Mouse (Mus musculus) thymus, postnatal 0 days (tissue): ENCODE data around the gene Rpp25. TPM values are rescaled to one million over a fixed set of nuclear protein-coding genes. Genes with fewer than 3 reads are reported as not detected.
A peak's percentile ranks its signal among the peaks of the same experiment; 100 is the strongest.

Source experiments
- DNase-seq: peaks from one replicate; pipeline ENCODE4 v3.0.0-alpha.2; 2015; ENCODE audit warnings: low spot score
- polyA plus RNA-seq: library from polyadenylated mRNA; unstranded; fragments of >200 nt; fragmentation: Nextera tagmentation; extraction: Ambion mirVana; gene quantifications from 2 replicates; pipeline ENCODE4 v1.2.1, GENCODE M21; 2015

Rpp25 gene
- polyA plus RNA-seq, 1 experiment from 2014 or later = 0.85 TPM

- DNase-seq = no peak
Measured at GRCm38 (mm10) chr9:57520375-57521055, 16.7 kb downstream of the Rpp25 start.

GRCm38 (mm10) chr9:57521056-57521911, 17.5 kb downstream of the Rpp25 start, which contains the start of gene Cox5a:
TSS of gene Cox5a (plus strand) at chr9:57521274.
- peak; percentile 91 for DNase-seq

DNA sequence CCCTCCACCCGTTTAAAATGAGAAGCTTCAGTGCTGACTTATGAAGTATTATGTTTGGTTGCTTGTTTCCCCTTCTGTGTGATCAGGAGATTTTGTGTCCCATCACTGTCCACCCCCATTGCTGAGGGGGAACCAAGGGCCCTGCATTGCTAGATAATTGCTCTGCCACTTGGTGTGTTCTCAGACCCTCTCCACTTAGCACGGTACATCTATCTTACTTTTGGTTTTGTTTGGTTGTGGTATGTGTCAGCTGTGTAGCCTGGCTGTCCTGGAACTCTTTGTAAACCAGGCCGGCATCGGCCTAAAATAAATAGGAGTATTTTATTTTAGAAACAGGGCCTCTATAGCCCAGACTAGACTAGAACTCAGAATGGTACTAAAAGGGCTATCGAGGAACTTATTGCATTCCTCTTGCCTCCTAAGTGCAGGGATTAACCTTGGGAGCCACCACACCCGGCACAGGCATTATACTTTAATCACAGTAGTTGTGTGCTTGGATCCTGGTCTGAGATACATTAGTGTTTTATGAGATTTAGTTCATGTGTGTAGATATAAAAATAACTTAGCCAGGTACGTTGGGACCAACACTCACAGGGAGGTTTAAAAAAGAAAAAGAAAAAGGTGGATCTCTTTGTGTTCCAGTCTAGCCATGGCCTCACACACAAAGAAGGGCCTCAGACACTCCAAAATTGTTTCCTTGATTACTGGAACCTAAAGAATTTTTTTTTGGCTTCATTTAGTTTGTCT, 18.5 kb downstream of the Rpp25 start:
- no peak for DNase-seq

GRCm38 (mm10) chr9:57522861-57523246, 19.0 kb downstream of the Rpp25 start:
- DNase-seq = no peak

GRCm38 (mm10) chr9:57523754-57524153, 19.9 kb downstream of the Rpp25 start:
- peak; percentile 81 for DNase-seq

DNA sequence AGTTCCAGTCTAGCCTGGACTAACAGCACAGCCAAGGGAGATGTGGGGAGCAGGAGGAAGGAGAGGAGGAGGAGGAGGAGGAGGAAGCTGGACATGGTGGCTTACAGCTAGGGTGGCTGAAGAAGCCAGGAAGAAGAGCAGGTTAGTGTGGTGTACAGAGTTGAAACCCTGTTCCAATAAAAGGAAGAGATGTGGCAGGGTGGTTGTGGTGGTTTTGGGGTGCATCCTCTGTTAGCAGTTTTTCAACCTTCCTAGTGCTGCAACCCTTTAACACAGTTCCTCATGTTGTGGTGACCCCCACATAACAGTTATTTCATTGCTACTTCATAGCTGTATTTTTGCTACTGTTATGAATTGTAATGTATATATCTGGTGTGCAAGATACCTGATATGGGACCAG, 20.6 kb downstream of the Rpp25 start:
- DNase-seq = no peak

- DNase-seq = no peak
Measured at GRCm38 (mm10) chr9:57525516-57525915, 21.7 kb downstream of the Rpp25 start.

DNA sequence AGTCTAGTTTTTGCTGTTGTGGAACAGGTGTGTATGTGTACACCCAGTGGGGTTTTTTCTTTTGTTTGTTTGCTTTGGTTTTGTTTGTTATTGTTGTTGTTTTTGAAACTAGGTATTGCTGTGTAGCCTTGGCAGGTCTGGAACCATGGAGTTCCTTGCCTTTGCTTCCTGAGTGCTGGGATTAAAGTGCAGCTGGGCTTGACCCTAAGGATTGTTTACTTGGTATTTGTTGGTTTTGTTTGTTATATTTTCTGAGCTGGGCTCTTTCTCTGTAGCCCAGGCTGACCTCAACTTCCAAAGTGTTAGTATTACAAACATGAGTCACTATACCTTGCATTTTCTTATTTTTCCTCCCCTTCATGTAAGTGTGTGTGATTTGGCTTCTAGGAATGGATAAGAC, 22.6 kb downstream of the Rpp25 start:
- no peak for DNase-seq

DNA sequence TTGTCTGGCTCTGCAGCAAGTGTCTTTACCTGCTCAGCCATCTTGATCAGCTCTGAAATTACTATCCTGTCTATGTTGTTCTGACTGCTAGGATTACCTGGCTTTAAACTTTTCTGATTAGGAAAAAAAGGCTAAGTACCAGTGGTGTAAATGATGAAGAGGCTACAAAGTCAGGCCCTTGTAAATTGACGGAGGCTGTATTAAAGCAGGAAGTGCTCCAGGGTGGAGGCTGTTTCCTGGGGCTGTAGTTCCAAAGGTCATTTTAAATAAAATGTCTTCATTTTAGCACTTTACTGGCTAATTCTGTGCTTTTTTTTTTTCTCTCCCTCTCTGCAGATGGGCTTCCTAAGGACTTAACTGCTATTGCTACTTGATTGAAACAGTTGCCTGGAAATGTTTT, 28.1 kb downstream of the Rpp25 start:
- DNase-seq = no peak

DNA sequence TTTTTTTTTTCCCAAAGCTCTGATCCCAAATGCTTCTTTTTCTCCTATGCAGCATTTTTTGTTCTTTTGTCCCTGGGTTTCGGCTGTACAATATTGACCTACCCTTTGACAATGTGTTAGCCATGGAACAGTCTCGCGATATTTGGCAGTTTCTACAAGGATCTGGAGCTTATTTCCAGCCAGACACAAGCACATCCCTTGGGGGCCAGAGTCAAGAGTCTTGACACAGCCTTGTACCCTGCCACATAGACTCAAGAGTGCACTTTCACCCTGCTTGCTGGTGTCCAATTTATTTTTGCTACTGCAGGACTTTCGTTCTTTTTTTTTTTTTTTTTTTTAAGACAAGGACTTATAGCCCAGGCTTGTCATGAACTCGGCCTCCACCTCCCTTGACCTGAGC, 32.5 kb downstream of the Rpp25 start:
- DNase-seq = no peak

- DNase-seq = peak; percentile 87
Measured at GRCm38 (mm10) chr9:57537044-57537727, 33.4 kb downstream of the Rpp25 start, which contains the start of gene Fam219b. TSS of gene Fam219b (plus strand) at chr9:57537528.

DNA sequence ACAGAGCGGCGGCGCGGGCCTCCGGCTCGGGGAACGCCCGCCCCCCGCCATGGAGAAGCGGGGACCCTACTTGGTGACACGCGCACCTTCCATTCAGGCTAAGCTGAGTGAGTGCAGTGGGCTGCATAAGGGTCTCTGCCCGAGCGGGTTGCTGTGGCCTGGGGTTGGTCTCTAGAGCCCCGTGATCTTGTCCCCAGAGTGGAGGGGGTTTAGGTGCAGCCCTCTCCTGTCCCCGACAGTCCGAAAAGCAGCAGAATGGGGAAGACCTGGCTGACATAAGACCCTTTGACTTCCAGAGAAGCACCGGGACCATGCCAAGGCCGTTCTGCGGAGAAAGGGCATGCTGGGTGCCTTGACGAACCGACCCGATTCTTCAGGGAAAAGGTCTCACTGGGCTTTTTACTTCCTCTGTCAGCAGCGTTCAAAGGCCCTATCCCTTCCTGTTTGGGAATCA, 33.9 kb downstream of the Rpp25 start:
- no peak for DNase-seq

GRCm38 (mm10) chr9:57539550-57539949, 35.7 kb downstream of the Rpp25 start:
- no peak for DNase-seq

DNA sequence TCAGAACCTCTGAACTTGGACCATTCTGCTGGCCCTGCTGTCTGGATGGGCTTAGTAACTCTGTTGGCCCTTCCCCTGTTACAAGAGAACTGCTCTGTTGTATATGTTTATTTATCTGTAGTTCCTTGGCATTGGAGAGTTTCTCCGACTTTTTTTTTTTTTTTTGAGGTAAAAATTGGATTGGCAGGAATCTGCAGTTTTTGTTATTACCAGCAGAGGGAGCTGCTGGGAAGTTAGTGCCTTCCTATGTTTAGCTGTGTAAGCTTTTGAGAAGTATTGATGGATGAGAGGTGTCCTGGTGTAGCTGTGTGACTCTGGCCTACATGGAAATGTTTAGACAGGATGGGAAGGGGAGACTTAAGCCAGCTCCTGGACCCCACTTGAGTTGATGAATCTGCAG, 37.5 kb downstream of the Rpp25 start:
- DNase-seq = peak; percentile 52

DNA sequence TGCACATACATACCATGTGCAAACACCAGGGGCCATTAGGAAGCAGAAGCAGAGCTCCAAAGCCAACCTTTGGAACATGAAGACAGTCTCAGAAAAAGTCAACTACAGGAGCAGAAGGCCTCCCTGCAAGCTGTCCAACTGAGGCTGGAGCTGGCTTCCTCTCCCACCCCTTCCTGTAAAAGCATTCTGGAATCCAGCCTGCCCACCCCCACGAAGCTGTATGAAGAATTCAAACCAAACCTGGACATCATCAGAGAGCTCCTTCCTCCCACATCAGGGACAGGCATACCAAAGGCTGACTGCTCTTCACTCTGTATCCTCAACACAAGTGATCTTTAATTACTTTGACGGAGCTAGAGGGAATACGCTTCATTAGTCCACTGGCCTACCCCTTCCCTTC, 40.1 kb downstream of the Rpp25 start:
- no peak for DNase-seq

DNA sequence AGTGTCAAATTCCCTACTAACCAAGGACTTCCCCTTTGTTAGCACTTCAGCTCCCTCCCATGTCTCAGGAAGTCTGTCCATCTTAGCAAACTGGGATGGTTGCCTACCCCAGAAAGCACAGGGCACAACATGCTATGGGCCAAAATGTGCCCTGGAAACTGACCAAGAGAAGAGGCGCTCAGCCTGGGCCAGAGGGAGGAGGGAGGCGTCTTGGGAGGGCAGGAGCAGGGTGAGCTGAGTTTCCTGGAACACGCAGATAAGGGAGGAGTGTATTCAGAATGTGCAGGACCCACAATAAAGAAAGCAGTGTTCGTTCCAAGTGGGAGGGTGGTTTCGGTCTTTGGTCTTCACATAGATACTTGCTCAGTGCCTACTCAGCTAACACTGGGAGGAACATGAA, 43.5 kb downstream of the Rpp25 start:
- DNase-seq = no peak

GRCm38 (mm10) chr9:57547869-57548268, 44.0 kb downstream of the Rpp25 start:
- DNase-seq = no peak

- DNase-seq = no peak
Measured at GRCm38 (mm10) chr9:57549186-57549585, 45.4 kb downstream of the Rpp25 start.

GRCm38 (mm10) chr9:57550126-57550862, 46.5 kb downstream of the Rpp25 start:
- no peak for DNase-seq

DNA sequence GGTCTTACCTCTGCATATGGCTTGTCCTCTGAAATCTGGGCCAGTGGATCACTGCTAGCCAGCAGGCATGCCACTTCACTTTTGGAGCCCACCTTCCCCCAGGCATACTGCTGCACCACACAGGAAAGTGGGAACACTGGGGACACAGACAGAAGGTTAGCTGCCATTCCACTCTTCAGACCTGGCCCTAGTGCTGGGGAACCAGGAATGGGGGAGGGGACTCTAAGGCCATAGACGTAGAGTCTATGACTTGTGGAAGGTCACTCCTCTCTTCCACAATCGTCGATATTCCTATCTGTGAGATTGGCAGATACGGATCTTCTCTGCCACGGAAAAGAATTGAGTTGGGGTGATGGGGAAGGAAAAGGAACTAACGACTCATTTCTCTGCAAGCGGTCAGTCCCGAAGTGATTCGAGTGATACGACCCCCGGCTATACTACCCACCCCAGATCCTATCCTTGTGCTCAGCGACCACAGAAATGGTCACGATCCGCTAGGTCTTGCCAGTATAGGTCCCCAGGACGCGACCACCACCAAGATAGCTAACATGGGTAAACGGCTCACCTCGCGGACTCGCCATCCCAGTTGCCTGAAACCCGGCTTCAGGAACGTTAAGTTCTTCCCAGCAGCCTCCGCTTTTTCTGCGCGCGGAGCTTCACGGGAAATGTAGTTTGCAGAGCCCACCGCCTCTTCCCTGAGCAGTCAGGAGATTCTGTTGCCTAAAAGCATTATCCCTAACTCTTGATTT, 48.5 kb downstream of the Rpp25 start, which contains the start of gene Mpi:
Gene Mpi, minus strand, starts transcription at position 625 of the 749 bp plus-strand sequence.
- DNase-seq = peak; percentile 55
